Mouse (Mus musculus) megakaryocyte, embryonic 14.5 days (primary cell): ENCODE results near the gene Gja5.
"Not testable (repeated sequence)": the region's sequence is repeated elsewhere in the genome, so short reads cannot be mapped to it uniquely, and the experiment has no call there.

ENCODE experiments used
- FLI1 ChIP-seq: IDR thresholded peaks from 2 replicates; pipeline ENCODE4 v1.6.1; 2012; ENCODE audit warnings: low read length, inconsistent platforms, mixed read lengths
- GATA1 ChIP-seq: IDR thresholded peaks from 3 replicates; pipeline ENCODE4 v1.6.1; 2012; ENCODE audit warnings: mixed read lengths, low read length, inconsistent platforms, borderline replicate concordance

GRCm38 (mm10) chr3:97069589-97069988 lies 165.1 kb downstream of the Gja5 start:
- not testable (repeated sequence) for TF ChIP-seq GATA1, FLI1
